Mouse (Mus musculus) 3134 (cell line): ENCODE data around the gene AC170998.1.
"Not testable (repeated sequence)": the region's sequence is repeated elsewhere in the genome, so short reads cannot be mapped to it uniquely, and the experiment has no call there.

Source experiments
- DNase-seq: peaks from one replicate; pipeline ENCODE4 v3.0.0-alpha.2; 2011; ENCODE audit warnings: low spot score; ENCODE audit not compliant: insufficient read length; ENCODE audit errors: extremely low read depth

The AC170998.1 gene

GRCm38 (mm10) chr17:28750580-28750979 lies 24.7 kb downstream of the AC170998.1 start:
- peak; percentile 52 for DNase-seq

GRCm38 (mm10) chr17:28756447-28756846 lies 30.6 kb downstream of the AC170998.1 start:
- DNase-seq, result no peak

DNA sequence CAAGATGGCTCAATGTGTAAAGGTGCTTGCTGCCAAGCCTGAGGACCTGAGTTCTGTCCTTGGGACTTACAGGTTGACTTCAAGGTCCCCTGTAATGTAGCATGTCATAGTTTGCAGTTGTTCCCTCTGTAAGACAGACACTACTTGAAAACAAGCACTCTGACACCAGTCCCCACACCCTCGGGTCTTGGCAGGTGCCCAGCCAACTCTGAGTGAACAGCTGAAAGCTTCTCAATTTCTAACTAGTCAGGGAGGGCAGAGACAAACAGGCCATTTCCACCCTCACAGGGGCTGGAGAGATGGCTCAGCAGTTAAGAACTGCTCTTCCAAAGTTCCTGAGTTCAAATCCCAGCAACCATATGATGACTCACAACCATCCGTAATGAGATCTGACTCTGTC lies 31.6 kb downstream of the AC170998.1 start:
- DNase-seq, result no peak

DNA sequence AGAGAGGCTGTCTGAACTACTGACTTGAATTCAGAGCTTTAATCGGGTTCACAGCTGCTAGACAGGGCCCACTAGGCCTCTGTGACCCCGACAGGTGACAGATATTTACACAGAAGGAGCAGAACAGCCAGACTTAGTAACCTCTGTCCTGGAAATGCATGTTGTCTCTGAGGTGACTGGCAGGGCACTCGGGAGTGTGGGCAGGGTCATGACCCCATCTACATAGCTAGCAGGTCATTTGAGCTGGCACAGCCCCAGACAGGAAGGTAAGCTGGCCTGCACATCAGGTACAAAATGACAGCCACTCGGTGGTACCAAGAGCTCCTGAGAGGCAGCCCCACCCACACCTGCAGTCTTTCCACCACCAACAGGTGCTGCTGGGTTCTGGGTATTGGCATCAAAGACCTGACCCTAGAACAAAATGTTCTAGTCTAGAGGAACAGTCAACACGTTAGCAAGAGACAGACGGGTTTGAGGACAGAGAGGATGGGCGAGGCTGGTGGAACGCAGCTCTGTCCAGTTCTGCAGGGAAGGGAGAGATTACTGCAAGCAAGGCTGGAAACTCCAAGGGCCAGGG lies 34.9 kb downstream of the AC170998.1 start:
- no peak for DNase-seq

DNA sequence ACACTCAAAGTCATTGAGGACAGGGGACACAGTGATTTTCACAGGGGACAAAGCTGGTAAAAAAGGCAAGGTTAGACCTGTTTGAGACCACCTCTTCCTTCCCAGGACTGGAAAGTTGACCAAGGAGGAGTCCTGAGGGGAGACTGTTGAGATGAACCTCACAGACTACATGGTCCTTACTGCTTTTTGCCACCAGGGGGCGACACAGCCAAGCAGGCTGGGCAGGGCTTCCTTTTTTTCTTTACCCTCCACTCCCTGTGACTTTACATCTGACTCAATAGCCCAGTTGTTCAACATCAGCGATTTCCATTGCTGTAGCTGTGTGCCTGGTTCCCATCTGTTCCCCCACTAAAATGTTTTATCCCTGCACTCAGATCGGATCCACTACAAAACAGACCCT lies 36.0 kb downstream of the AC170998.1 start:
- DNase-seq, result peak; percentile 37

- DNase-seq, result peak; percentile 75
Measured at GRCm38 (mm10) chr17:28766203-28766602, 40.3 kb downstream of the AC170998.1 start.

DNA sequence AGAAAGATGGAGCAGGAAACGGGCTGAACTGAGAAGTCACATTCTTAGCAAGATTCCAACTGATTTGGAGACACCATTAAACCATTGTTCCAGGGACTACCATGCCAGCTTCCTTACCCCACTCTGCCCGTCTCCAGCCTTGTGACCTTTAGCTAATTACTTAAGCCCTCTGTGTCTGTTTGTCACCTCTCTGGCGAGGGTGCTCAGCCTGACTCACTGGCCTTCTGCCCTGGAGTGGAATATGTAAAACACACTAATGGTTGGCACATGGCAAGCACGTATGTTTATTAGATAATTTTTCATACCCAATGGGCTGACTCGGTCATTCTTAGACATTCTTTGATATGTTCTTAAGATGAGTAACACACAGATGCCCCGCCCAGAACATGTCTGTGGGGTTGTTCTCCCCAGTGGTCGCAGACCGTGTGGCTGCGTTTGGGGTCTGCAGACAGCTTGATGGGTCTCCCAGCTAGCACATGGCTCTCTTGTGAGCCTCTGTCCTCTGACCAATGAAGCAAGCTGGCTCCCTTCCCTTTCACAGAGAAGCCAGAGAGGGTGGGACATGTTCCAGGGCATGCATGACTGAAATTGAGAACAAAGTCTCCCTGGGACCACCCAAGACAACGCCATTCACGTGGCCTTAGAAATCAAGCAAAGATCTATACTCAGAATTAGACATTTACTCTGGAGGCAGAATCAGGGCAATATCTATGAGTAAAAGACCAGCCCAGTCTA lies 41.1 kb downstream of the AC170998.1 start:
- DNase-seq, result no peak

DNA sequence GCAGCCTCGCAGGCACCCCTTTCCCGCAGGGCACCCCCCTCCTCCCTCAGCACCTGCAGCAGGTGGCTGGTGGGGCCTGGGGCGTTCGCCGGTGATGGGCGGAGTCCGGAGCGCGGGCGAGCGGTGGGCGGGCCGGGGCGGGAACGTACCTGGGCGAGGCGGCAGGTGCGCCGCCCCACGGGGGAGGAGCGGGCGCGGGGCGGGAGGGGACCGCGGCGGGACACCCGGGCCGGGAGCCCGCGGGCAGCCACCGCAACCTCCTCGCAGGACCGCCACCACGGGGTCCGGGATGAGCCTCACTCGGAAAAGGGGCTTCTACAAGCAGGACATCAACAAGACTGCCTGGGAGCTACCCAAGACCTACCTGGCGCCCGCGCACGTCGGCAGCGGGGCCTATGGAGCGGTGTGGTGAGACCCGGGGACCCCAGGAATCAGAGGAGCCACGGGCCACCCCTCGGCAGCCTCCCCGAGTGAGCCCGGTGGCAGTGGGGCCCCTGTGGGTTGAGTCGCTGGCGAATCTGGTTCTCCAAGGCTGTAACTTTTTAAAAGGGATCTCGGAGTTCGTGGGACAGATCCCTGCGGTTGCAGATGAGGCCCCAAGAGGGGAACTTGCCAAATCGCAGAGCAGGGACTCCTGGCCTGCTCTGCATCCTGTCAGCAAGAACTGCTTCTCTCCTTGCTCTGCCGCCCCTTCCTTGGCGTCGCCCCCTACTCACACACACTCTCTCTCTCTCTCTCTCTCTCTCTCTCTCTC lies 43.4 kb downstream of the AC170998.1 start, which contains the start of gene Mapk13:
Mapk13 (plus strand) TSS at position 177 of the 754 bp plus-strand sequence.
- no peak for DNase-seq

DNA sequence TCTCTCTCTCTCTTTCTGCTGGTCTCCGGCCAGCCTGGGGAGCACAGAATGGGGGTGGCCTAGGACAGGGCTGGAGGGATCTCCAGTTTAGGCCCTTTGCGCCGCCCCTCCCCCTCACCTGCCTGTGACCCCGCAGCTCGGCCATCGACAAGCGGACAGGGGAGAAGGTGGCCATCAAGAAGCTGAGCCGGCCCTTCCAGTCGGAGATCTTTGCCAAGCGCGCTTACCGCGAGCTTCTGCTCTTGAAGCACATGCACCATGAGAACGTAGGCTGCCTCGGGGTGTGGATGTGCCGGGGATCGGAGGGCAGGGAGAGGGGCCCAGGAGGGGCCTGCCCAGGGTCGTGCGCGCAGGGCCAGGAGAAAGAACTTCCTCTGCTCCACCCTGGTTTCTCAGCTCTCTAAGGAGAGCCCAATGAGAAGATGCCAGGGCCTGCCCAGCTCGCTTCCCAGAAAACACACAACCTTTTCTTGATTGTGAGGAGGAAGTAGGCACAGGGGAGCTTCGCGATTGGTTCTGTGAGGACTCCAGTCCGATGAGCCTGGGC lies 44.1 kb downstream of the AC170998.1 start:
- no peak for DNase-seq

DNA sequence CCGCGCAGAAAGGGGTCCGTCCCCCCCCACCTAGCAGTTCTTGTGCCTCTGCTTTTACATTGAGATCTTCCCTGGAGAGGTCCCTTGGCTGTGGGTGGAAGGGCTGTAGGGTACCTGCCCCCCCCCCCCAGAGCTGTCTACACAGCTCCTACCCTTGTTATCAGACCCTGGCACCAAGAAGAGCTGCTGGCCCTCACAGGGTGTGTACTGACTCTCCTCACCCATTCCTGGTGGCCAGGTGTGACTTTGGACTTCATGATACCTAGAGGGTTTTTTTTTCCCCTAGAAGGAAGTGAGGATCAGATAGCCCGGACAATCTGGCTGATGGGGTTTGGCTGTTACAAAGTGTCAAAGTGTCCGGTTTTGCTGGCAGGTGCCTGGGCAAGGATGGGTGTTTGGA lies 45.4 kb downstream of the AC170998.1 start:
- no peak for DNase-seq

GRCm38 (mm10) chr17:28774303-28774702 lies 48.4 kb downstream of the AC170998.1 start:
- DNase-seq, result not testable (repeated sequence)

GRCm38 (mm10) chr17:28775161-28775560 lies 49.3 kb downstream of the AC170998.1 start:
- no peak for DNase-seq
